Mouse (Mus musculus) embryo, embryonic 10 days (tissue): ENCODE data around the gene Gpr107.

Experiments
- DNase-seq: peaks from one replicate; pipeline ENCODE4 v3.0.0-alpha.2; 2015; ENCODE audit warnings: low spot score

Gene Gpr107

DNA sequence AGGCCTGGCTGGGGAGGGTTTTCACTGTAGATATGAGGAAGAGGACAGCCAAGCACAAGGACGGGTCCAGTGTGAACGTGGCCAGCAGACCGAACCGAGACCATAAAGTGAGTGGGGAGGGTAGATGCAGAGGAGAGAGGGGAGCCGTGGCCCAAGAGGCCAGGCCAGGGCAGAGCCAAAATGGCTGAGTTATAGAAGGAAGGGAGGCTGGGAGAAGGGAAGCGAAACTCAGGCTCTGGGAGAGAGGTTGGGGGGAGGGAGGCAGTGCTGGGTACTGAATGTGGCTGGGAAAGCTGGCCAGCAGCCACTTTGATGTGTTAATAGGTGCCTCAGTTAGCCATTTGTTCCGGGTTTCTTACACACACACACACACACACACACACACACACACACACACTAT, 24.9 kb upstream of the Gpr107 start:
- DNase-seq = no peak

DNA sequence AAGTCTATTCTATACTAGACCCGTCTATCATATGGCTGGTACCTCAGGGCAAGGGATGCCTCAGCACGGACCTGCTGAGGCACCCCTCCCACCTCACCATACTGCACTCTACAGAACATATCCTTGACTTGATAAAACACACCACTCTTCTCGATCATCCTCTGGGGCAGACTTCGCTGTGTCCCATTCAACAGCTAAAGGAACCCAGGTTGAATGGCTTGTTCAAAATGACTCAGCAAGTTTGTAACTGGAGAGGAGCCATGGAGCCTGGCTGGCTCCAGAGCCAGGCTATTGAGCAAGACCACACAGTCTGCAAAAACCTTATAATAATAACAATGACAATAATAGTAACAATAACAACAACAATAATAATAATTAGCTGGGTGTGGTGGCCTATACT, 24.2 kb upstream of the Gpr107 start:
- DNase-seq = no peak

DNA sequence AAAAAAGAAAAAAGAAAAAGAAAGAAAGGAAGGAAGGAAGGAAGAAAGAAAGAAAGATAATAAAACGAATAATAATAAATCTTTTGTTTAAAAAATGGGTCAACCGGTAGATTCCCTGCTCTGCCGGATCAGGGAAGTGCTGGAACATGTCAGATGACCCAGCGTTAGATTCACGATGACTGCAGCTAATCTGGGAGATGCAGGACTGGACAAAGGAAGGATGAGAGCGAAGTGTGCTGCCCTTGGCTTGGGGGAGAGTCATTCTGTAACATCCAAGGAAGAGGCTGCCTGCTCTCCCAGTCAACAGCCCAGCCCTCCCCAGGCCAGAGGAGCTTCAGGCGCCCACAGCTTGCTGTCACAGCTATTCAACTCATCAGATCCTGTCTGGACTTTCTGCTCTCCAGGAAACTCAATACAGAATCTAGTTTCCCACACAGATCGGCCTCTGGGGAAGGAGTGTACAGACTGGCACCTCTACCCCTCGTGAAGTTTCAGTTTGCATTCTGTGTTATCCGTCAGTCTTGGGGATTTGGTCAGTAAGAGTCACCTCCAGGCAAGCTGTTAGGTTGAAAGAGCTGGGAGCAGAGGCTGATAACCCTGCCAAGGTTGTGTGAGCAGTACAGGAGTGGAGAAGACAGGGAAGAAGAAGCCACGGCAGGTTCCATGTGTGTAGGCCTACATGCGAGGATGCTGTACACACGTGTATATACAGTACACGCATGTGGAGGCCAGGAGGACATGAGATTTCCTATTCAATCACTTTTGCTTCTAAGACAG, 22.2 kb upstream of the Gpr107 start:
- DNase-seq = no peak

DNA sequence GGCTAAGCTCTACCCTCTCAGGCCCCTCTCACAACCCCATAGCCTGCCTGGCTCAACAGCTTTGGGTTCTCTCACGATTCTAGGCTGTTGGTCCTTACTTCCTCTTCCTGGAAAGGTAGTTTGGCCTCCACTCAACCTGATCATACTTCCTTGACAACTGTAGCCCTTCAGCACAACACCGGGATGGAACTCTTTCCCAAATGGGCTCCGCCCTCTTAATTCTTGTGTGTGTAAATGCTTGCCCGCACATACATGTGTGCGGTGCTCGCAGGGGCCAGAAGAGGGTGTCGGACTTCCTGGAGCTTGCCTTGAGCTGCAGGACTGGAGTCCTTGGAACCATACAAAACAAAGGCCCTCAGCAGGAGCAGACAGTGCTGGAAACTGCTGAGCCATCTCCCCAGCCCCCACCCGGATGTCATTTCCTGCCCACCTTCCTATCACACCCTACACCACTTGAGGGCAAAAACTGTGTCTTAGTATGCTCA, 21.3 kb upstream of the Gpr107 start:
- no peak for DNase-seq

DNA sequence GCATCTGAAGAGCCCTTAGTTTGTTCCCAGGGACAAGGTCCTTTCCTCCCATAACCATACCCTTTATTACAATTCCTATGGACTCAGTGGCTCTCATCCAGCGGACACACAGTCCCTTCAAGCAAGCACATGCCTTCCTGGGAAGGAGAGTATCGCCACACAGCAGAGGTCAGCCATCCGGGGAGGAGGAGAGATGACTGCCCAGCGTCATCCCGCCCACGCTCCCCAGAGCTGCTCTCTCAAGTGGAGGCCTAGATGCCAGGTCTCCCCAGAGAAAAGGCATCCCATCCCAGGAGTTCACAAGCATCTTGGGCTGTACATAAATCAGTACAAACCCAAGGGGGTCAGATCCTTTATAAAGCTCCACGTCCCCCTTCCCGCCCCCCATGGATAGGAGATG, 19.4 kb upstream of the Gpr107 start:
- no peak for DNase-seq

DNA sequence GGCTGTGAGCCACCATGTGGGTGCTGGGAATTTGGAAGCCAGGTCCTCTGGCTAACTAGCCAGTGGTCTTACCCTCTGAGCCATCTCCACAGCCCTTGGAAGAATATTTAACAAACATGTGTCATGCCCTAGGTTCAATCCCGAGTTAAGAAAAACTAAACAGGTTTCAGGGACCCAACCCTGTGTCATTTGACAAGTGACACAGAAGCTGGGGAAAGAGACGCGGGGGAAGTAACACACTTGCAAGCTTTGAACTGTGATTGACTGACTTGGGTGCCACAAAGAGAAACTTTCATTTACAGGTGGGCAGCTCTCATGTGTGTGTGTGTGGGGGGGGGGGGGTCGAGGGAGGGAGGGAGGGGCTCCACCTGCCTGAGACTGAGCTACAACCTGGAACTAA, 18.1 kb upstream of the Gpr107 start:
- no peak for DNase-seq

DNA sequence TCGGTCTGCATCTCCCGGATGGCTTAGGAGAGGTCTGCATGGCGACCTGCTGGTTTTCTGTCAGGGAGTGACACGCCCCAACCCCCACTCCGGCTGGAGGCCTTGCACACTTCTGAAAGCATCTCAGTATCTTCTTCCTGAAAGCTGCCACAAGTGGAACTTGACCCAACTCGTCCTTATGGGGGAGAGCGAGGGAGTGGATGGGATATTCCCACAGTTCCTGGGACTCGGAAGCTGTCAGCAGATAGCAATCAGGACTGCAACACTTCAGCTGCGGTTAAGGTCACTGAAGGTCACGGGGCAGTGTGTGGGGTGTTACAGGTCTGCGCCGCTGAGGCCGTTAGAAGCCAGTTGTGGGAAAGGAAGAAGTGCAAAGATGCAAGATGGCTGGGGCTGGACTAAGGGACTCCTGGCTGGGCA, 16.6 kb upstream of the Gpr107 start:
- DNase-seq = peak; percentile 64

DNA sequence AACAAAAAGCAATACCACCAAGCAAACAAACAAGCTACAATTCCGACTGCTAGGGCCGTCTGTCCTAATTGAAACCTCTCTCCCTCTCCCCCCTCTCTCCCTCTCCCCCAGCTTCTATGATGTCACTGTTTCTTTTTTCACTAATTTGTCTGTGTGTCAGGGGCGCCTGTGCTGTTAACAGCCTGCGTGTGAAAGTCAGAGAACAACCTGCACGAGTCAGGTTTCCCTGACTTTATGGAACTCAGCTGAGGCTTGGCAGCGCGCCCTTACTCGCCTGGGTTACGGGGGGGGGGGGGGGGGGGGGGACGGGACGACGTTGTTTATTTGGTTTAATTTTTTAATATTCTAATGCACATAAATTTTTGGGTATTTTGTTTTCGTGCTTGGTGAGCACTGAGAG, 15.8 kb upstream of the Gpr107 start:
- no peak for DNase-seq

DNA sequence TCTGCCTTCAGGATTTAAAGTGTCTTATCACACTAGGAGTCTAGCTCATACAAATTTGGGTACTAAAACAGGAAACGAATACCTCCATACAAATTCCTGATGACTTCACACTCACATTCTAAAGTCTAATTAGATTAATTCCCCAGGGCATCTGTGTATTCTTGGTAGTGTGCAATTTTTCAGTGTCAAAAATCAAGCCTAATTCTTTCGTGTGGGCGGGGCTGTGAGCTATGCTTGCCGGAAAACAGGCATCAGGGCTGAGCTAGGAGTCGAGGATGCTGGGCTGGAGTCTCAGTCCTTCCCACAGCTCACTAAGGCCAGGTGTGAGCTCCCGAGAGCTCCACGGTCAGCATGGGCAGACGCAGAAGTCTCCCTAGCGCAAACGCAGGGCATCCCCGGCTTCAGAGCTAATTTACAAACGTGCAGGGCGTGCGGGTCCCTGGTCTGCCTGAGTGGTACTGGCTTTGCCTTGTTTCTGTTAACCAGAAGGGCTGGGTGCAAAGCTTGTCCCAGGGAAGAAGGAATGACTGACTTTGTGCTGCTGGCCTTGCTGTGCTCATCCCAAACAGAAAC, 15.0 kb upstream of the Gpr107 start:
- no peak for DNase-seq

DNA sequence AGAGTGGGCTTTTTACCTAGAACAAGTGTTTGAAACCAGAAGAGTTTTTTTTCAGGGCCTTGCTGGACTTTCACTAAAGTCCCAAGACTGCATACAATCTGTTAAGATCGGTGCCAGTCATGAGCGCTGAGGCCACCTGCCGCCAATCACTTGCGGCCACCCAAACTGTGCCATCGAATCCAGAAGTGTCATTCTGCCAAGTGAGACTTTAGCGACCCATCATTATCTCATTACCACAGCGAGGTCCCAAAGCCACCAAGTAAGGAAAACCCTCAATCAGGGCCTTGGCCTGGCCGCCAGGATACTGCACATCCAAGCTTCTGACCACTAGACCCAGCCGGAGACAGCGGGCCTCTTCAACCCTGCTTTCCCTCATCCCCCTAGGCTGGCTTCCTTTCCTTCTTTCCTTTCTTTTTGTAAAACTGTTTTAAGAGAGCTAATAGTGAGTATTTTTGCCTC, 12.9 kb upstream of the Gpr107 start:
- no peak for DNase-seq

DNA sequence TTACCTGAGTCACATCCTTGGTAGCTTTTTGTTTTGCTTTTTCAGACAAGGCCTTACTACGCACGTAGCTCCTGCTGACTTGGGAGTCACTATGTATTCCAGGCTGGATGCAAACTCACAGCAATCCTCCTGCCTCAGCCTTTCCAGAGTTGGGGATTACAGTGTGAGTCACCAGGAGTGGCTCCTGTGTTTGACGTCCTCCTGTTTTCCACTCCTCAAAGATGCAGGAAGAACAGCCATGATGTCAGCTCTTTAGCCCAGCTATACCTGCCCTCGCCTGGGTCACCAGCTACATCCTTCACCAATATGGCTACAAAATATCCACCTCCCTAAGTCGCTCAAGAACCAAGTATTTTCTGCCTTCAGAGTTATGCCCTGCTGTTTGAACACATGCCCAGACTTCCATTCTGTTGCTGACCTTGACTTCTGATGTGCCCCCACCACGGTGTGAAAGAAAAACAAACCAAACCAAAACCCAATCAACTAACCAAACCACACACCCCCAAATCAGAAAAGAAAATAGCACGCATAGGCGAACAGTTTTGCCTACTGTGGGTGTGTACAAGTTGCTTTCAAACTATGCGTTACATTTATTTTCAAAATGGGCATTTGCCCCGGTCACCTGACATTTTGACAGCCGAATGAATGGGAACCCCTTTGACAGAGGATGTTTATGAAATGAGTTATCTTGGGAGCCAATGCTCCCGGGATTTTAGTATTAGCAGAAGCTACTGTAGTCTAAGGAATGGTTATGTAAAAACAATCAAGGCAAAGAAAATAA, 11.9 kb upstream of the Gpr107 start:
- DNase-seq = no peak

DNA sequence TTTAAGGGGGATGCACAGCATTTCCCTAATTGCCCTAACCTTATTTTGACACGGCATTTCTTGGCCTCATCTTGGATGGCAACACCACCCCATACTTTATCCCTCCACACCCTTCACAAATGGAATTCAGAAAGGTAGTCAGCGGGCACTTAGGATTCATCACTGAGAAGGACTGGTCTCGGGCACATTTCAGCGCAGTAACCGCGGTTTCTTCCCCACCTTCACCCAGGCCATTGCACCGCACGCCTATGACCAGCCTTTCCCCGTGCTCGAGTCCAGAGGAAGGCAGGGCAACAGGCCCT, 11.4 kb upstream of the Gpr107 start:
- peak; percentile 45 for DNase-seq

DNA sequence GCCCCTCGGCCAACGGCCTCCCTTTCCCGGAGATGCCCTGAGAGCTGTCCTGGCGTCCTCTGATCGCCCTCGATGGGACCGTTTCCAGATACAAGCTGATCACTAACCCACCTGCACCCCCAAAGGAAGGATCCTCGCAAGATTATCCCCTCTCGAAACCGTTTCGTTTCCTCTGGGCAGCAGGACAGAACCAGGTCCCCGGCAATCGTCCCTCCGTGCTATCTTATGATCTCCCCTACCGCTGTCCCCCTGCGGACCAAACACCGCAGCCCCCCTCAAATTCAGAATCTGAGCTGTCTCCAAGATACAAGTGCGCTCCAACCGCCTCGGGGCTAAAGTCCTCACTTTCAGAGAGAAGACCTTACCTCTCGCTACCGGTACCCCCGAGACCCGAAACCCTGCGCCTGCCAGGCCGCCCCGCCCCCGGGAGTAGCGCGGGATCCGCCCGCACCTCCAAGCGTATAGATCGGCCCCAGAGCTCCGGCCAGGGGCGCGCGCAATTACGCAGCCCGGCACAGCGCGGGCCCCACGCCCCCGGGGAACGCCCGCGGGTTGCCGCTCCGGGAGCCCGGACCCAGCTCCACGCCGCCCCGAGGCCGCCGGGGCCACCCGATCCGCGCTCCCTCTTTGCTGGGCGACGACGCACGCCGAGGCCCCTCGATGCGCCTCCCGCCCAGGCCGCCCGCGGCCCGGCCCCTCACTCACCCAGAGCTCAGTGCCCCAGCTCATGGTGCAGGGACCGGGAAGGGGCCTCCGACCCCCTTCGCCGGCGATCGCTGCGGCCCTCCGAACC, 10.8 kb upstream of the Gpr107 start:
- DNase-seq = no peak

DNA sequence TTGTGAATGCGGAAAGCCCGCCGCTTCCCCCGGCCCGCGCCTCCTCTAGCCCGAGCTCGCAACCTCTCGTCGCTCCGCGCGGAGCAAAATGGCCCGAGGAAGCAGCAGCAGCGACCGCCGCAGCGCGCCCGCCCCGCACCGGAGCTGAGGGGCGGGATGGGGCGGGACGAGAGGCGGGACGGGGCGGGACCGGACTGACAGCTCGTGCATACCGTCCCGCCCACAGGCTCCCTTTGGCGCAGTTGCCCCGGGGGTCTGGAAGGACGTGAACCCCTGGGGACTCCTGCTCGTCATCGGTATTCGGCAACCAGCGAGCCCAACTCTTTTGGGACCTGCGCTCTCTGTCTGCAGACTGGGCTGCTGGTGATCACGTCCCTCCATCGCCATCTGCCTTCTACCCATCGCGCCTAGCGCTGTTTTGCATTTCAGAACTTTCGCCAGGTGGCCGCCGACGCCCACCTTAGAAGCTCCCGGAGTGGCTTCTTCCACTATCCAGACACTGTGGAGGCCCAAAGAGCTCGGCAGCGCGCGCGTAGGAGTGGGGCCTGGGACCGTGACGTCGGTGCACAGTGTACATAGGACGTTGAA, 10.2 kb upstream of the Gpr107 start, which contains the start of gene Fnbp1:
TSS of gene Fnbp1 (minus strand) at position 142 of the 588 bp plus-strand sequence.
- peak; percentile 83 for DNase-seq

DNA sequence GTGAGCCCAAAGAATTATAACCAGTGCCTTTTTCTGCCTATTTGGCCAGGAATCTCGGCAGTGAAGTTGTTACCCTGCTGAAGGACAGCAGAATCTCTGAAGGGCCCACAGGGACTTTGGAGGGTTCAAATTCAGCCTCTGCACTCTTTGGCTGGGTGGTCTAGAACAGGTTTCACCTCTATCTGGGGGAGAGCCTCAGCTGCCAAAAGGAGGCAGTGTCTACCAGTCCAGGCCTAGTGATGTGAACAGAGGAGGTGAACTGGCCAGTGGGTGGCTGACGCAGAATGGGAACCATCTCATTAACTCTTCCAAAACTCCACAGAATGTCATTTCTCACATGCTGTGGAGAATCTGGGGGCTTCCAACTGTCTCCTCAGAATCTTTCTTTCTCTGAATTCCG, 9.6 kb upstream of the Gpr107 start:
- DNase-seq = no peak

DNA sequence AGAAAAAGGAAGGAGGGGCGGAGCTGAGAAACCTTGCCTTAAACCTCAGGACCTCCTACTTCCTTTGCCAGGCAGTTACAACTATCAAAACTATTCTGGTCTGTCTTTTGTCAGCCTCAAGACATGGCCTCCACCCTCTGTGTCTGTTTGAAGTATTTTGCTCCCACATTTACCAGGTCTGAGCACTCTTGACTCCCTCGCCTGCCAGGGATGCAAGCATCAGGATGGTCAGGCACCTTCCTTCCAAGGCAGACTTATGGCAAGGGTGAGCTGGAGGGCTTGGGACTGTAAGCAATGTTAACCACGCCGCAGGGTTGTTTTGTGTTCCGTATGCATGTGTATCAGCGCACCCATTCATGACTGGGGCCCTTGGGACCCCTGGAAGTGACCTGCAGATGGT, 8.8 kb upstream of the Gpr107 start:
- DNase-seq = no peak

DNA sequence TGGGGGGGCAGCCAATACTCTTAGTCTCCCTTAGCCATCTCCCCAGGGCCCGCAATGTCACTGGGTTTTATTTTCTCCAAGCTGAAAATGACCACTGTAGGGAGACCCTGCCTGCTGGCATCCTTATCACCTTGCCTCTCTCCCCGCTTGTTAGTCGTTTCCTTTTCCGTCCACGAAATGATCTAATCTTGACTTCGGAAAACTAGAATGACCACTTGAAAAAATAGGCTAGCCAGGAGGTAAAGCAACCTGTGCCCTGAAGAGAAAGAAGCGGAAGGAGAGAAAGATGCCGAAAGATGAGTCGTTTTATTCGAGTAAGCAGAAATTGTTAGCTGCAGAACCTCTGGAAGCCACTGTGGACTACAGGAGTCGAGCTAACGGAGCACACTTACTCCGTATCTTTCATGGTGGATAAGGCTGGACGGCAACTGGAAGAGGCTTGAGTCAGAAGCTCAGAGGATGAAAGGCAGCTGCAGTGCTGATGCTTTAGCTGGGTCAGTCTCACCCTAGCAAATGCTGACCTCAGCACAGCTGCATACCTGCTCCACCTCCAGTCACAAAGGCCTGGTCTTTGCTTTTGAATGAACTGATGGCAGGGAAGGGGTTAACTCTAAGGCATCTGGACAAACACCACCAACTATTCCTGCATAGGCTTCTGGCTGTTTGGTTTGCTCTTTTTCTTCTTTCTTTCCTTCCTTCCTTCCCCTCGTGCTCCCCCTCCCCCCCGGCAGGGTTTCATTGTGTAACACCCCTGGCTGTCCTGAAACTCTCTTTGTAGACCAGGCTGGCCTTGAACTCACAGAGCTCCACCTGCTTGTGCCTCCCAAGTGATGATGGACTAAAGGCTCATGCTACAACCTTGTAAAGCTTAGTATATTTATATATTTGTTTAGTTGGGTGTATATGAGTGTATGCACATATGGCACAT, 8.1 kb upstream of the Gpr107 start:
- no peak for DNase-seq

DNA sequence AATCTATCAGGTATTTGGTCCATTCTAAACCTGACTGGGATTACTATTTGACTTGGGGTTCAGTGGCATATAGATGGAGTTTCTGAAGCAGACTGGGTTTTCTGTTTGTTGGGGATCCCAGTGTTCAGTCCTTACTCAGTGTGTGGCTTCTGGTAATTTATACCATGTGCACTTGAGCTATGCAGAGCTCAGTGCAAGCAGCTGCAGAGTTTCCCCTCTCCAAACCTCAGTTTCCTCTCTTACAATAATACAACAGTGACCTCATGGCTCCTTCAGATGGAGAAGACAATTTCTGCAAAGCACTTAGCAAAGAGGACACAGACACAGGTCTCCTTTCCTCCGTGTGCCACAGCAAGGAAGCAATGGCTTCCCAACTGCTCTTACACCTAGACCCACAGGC, 7.2 kb upstream of the Gpr107 start:
- DNase-seq = no peak

DNA sequence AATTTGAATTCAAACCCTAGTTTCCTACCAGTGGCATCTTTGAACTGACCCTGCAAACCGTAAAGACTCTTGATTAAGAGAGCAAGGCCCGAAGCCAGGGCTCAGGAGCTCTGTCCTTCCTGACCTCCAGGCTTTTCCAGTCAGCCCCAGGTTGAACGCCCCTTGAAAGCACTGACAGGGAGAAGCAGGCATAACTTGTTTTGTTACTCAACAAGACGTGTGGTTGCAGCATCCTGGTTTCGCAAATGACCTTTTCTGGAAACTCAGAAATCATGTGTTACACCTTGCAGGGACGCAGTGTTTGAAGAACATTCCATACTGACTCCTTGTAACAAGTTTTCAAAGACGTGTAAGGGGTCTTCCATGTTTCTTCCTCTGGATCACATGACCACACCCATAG, 5.1 kb upstream of the Gpr107 start:
- no peak for DNase-seq

DNA sequence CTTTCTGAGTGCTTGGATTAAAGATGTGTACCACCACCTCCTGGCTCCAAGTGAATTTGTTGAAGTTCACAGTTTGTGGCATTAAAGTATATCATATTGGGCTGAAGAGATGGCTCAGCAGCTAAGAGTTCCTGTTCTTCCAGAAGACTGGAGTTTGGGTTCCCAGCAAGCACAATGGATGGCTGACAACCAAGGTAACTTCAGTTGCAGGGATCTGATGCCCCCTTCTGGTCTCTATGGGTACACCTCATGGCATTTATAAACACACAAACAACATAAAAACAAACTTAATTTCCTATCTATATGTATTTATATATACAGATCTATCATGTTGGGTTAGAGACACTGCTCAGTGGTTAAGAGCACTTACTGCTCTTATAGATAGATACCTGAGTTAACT, 1.4 kb upstream of the Gpr107 start:
- no peak for DNase-seq

DNA sequence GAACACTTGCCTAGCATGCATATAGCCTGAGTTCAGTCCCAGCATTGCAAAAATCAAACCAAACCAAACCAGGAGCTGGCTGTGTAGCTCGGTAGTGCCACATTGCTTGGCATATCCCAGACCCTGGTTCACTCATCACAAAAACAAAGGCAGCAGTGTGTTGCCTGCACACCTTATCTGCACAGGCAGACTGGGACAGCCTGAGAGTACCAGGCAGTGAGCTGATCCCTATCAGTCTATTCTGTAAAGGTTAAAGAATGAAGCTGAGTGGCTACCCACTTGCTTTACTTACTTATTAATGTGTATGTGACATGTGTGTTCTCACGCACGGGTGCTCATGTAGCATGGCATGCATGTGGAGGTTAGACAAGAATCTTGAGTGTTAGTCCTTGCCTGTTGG, 4.7 kb downstream of the Gpr107 start:
- DNase-seq = no peak
